Mouse (Mus musculus) hindbrain, embryonic 13.5 days (tissue): Measurements from ENCODE around the gene Rap2c. TPM values are rescaled to one million over a fixed set of nuclear protein-coding genes. Genes with fewer than 3 reads are reported as not detected.
A peak's percentile ranks its signal among the peaks of the same experiment; 100 is the strongest.

Source experiments
- ATAC-seq: fragments of 200-750 bp; cut with Nextera tagmentation; 2 replicates; pipeline ENCODE4 v1.8.0; 2017; ENCODE audit warnings: moderate TSS enrichment; ENCODE audit not compliant: low FRiP score
- H3K27ac ChIP-seq: fragments of 300-500 bp; sonication (generic); 2 replicates; pipeline ENCODE4 v1.5.1; 2015; ENCODE audit warnings: inconsistent platforms, mild to moderate bottlenecking, moderate library complexity
- H3K27me3 ChIP-seq: fragments of 300-500 bp; sonication (generic); 2 replicates; pipeline ENCODE4 v1.6.1; 2015; ENCODE audit warnings: mild to moderate bottlenecking, inconsistent platforms
- H3K36me3 ChIP-seq: fragments of 300-500 bp; sonication (generic); 2 replicates; pipeline ENCODE4 v1.6.1; 2015; ENCODE audit warnings: mild to moderate bottlenecking, inconsistent platforms
- H3K4me1 ChIP-seq: fragments of 300-500 bp; sonication (generic); replicated peaks from 2 replicates; pipeline ENCODE4 v1.6.1; 2015; ENCODE audit warnings: inconsistent platforms
- H3K4me2 ChIP-seq: fragments of 300-500 bp; sonication (generic); 2 replicates; pipeline ENCODE4 v1.6.1; 2015; ENCODE audit warnings: inconsistent platforms, mild to moderate bottlenecking, moderate library complexity
- H3K4me3 ChIP-seq: fragments of 300-500 bp; sonication (generic); 2 replicates; pipeline ENCODE4 v1.5.1; 2015; ENCODE audit warnings: mild to moderate bottlenecking, inconsistent platforms
- H3K9ac ChIP-seq: fragments of 300-500 bp; sonication (generic); 2 replicates; pipeline ENCODE4 v1.6.1; 2015; ENCODE audit warnings: mild to moderate bottlenecking, inconsistent platforms
- H3K9me3 ChIP-seq: fragments of 300-500 bp; sonication (generic); 2 replicates; pipeline ENCODE4 v1.6.1; 2016; ENCODE audit warnings: inconsistent platforms
- WGBS: fragments of 180-500 bp; shearing (Covaris S2); methylation state at CpG from one replicate; pipeline ENCODE4 v1.1.7; 2015; 5-methylcytosine and 5-hydroxymethylcytosine counted together
- polyA plus RNA-seq: library from polyadenylated mRNA; unstranded; fragments of >200 nt; fragmentation: Nextera tagmentation; extraction: Ambion mirVana; gene quantifications from 2 replicates; pipeline ENCODE4 v1.2.1, GENCODE M21; 2015

Gene Rap2c
- polyA plus RNA-seq, 1 experiment from 2014 or later, result 17.9 TPM

- WGBS, result 37% methylated on average over 12 of the region's 12 CpGs
- Histone ChIP-seq H3K27ac (no peak overlapping the region), H3K9ac (peak overlapping the region; percentile 80), H3K4me3 (peak overlapping the region; percentile 52), H3K4me2 (peak overlapping the region; percentile 63), H3K27me3 (no peaks in the 10 kb centered on the region), H3K4me1 (peaks cover 14% of the 10 kb centered on the region), H3K36me3 (0 out of 2 replicates have a peak, but pooled peaks cover 8% of the 10 kb centered on the region), H3K9me3 (no peaks in the 10 kb centered on the region)
- ATAC-seq, result no peak
These were observed 892 bp downstream of the Rap2c start for GRCm38 (mm10) chrX:51016926-51017325.

DNA sequence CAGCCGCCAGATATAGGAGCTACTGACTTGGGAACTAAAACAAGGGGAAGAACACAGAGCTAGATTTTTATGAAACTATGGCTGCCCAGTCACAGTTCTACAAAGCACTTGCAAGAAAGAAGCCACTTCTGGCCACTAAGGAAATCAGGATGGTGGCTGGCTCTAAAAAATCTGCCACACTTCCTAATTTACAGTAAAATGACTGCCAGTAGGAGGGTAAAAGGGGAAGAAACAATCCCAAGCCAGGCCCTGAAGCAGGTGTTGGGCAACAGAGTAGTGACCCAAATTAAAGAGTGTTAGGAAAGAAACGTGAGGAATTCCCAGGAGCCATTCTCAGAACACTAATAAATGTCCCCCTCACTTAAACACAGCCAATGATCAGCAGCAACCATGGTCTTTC, 5.5 kb downstream of the Rap2c start:
- Histone ChIP-seq H3K4me3 (no peak overlapping the region), H3K4me1 (peaks cover 17% of the 10 kb centered on the region), H3K27me3 (no peaks in the 10 kb centered on the region), H3K9ac (no peak overlapping the region), H3K36me3 (0 out of 2 replicates have a peak, but pooled peaks cover 8% of the 10 kb centered on the region), H3K4me2 (no peak overlapping the region), H3K9me3 (no peaks in the 10 kb centered on the region), H3K27ac (no peak overlapping the region)
- 68% methylated on average over 2 of the region's 2 CpGs for WGBS
- no peak for ATAC-seq

DNA sequence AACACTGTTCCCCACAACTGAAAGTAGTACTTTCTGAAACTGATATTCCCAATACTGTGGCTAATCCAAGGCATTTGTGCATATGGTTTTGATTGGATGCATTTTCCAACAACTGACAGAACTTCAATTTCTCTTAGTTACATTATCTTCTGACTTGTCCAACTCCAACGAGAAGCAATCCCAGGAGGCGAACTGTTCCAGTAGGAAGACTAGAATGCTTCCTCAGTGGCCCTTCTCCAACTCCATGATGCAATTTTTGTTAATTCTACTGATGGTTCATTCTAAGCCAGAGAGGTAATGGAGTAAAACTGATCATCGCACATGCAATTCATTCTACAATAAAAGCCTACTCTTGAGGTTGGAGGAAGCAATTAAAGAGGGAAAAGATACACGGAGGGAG, 7.5 kb downstream of the Rap2c start:
- 87% methylated on average over 4 of the region's 4 CpGs for WGBS
- Histone ChIP-seq H3K9me3 (no peaks in the 10 kb centered on the region), H3K27ac (no peak overlapping the region), H3K4me1 (peaks cover 4% of the 10 kb centered on the region; the same call in 1 of the 2 replicates), H3K27me3 (no peaks in the 10 kb centered on the region), H3K36me3 (0 out of 2 replicates have a peak, but pooled peaks cover 10% of the 10 kb centered on the region), H3K4me2 (no peak overlapping the region), H3K4me3 (no peak overlapping the region), H3K9ac (no peak overlapping the region)
- no peak for ATAC-seq

DNA sequence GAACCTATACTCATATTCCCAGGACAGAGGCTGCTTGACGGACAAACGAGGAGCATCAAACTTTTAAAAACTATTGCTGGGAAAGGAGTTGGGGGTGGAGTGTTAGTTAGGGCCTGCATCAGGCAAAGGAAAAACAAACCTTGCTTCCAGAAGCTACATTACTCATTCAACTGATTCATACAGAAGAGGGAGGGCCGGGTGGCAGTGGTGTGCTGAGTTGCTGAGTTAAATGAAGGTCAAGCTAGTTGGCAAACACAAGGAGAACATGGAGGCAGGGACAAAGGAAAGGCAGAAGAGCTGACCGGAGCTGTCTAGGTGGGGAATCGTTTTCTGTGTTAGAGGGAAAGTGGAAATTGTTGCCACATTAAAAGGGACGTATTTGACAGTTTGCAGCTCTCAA, 17.0 kb downstream of the Rap2c start:
- no peaks in the 10 kb centered on the region for H3K9me3 ChIP-seq
- H3K9ac ChIP-seq, result no peak overlapping the region
- H3K4me1 ChIP-seq, result no peaks in the 10 kb centered on the region
- H3K4me2 ChIP-seq, result no peak overlapping the region
- WGBS, result 78% methylated on average over 6 of the region's 6 CpGs
- no peaks in the 10 kb centered on the region for H3K27me3 ChIP-seq
- no peak for ATAC-seq
- no peaks in the 10 kb centered on the region for H3K36me3 ChIP-seq
- no peak overlapping the region for H3K27ac ChIP-seq
- no peak overlapping the region for H3K4me3 ChIP-seq

- Histone ChIP-seq H3K27me3 (no peaks in the 10 kb centered on the region), H3K27ac (no peak overlapping the region), H3K4me2 (no peak overlapping the region), H3K9me3 (no peaks in the 10 kb centered on the region), H3K36me3 (no peaks in the 10 kb centered on the region), H3K9ac (no peak overlapping the region), H3K4me1 (no peaks in the 10 kb centered on the region), H3K4me3 (no peak overlapping the region)
- ATAC-seq, result no peak
- 58% methylated on average over 2 of the region's 2 CpGs for WGBS
These were observed 22.5 kb downstream of the Rap2c start for GRCm38 (mm10) chrX:50995310-50995709.

- Histone ChIP-seq H3K27me3 (no peaks in the 10 kb centered on the region), H3K4me2 (no peak overlapping the region), H3K4me3 (no peak overlapping the region), H3K36me3 (no peaks in the 10 kb centered on the region), H3K4me1 (no peaks in the 10 kb centered on the region), H3K27ac (no peak overlapping the region), H3K9me3 (no peaks in the 10 kb centered on the region), H3K9ac (no peak overlapping the region)
- no peak for ATAC-seq
- WGBS, result 95% methylated on average over 5 of the region's 5 CpGs
These were observed 26.5 kb downstream of the Rap2c start for GRCm38 (mm10) chrX:50991324-50991723.

DNA sequence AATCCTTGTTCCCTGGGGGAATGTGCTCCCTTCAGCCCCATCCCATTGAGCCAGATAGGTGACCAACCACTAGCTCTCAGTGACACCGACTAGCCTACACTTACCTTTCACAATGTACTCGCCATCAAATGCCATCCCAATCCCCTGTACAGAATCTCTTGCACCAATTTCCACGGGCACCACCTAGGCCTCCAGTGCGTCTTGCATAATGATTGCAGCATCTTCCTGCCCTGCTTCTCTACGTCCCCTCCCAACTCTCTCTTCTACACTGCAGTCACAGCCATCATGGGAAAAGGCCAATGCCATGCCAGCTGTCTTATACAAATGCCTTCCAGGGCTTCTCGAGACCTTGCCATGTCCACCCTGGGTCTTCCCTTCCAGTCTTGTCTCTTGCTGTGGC, 27.9 kb downstream of the Rap2c start:
- Histone ChIP-seq H3K27me3 (no peaks in the 10 kb centered on the region), H3K36me3 (no peaks in the 10 kb centered on the region), H3K9me3 (no peaks in the 10 kb centered on the region), H3K4me2 (no peak overlapping the region), H3K4me1 (no peaks in the 10 kb centered on the region), H3K27ac (no peak overlapping the region), H3K9ac (no peak overlapping the region), H3K4me3 (no peak overlapping the region)
- ATAC-seq, result no peak
- WGBS, result 86% methylated on average over 6 of the region's 6 CpGs

- Histone ChIP-seq H3K4me2 (no peak overlapping the region), H3K4me1 (no peaks in the 10 kb centered on the region), H3K9ac (no peak overlapping the region), H3K4me3 (no peak overlapping the region), H3K27ac (no peak overlapping the region), H3K36me3 (no peaks in the 10 kb centered on the region), H3K9me3 (no peaks in the 10 kb centered on the region), H3K27me3 (no peaks in the 10 kb centered on the region)
- ATAC-seq, result no peak
- WGBS, result 41% methylated on average over 1 of the region's 1 CpGs
These were observed 29.2 kb downstream of the Rap2c start for GRCm38 (mm10) chrX:50988581-50988980.

DNA sequence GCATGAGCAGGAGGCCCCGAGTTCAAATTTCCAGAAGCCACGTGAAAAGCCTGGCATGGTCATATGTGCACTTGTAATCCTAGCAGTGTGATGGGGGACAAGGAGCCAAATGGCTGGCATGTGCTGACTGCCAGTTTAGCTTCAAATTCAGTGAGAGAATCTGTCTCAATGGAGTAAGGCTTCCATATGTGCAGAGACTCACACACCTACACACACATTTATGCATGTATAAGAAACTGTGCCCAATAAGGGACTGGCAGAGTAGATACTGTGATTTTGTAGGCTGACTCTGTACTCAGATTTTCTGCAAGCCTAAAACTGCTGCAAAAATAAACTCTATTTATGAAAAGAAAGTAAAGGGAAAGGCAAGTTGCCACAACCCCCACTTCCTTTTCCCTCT, 39.4 kb downstream of the Rap2c start:
- 80% methylated on average over 2 of the region's 2 CpGs for WGBS
- no peak for ATAC-seq
- no peak overlapping the region for H3K27ac ChIP-seq
- H3K4me3 ChIP-seq, result no peak overlapping the region
- H3K9me3 ChIP-seq, result no peaks in the 10 kb centered on the region
- no peaks in the 10 kb centered on the region for H3K27me3 ChIP-seq
- H3K36me3 ChIP-seq, result no peaks in the 10 kb centered on the region
- no peak overlapping the region for H3K9ac ChIP-seq
- H3K4me1 ChIP-seq, result no peaks in the 10 kb centered on the region
- no peak overlapping the region for H3K4me2 ChIP-seq

GRCm38 (mm10) chrX:50972145-50972544, 45.7 kb downstream of the Rap2c start:
- H3K27ac ChIP-seq, result no peak overlapping the region
- H3K4me2 ChIP-seq, result no peak overlapping the region
- no peak for ATAC-seq
- no peaks in the 10 kb centered on the region for H3K4me1 ChIP-seq
- no peak overlapping the region for H3K4me3 ChIP-seq
- H3K9ac ChIP-seq, result no peak overlapping the region
- 85% methylated on average over 4 of the region's 4 CpGs for WGBS
- H3K27me3 ChIP-seq, result no peaks in the 10 kb centered on the region
- no peaks in the 10 kb centered on the region for H3K9me3 ChIP-seq
- no peaks in the 10 kb centered on the region for H3K36me3 ChIP-seq

DNA sequence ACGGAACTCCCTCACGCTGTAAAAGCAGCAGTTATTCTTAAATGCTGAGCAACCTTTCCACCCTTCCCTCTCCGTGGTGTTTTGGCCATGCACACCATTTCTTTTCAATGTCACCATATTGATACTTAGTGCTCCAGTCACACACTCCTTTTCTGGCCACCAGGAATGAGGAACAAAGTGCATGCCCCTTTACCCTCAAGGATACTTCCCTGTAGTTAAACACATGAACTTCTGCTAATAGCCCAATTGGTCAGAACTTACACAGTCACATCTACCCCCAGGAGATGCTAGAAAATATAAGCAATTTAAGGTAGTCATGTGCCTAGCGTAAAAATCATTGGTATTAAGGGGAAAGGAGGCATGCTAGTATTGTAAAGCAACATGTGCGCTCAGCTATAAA, 47.9 kb downstream of the Rap2c start:
- WGBS, result 91% methylated on average over 5 of the region's 5 CpGs

GRCm38 (mm10) chrX:50968157-50968932, 49.5 kb downstream of the Rap2c start:
- H3K27ac ChIP-seq, result no peak overlapping the region
- 76% methylated on average over 10 of the region's 10 CpGs for WGBS
- H3K4me1 ChIP-seq, result no peaks in the 10 kb centered on the region
- H3K4me3 ChIP-seq, result no peak overlapping the region
- H3K4me2 ChIP-seq, result no peak overlapping the region
- no peak for ATAC-seq
- H3K9ac ChIP-seq, result no peak overlapping the region
- H3K36me3 ChIP-seq, result no peaks in the 10 kb centered on the region
- no peaks in the 10 kb centered on the region for H3K9me3 ChIP-seq
- no peaks in the 10 kb centered on the region for H3K27me3 ChIP-seq

More for the DNA sequence above, 47.9 kb downstream of the Rap2c start:
- H3K4me1 ChIP-seq, result no peaks in the 10 kb centered on the region
- H3K4me2 ChIP-seq, result no peak overlapping the region
- no peak overlapping the region for H3K27ac ChIP-seq
- H3K36me3 ChIP-seq, result no peaks in the 10 kb centered on the region
- no peaks in the 10 kb centered on the region for H3K9me3 ChIP-seq
- ATAC-seq, result no peak
- no peak overlapping the region for H3K9ac ChIP-seq
- H3K27me3 ChIP-seq, result no peaks in the 10 kb centered on the region
- H3K4me3 ChIP-seq, result no peak overlapping the region

DNA sequence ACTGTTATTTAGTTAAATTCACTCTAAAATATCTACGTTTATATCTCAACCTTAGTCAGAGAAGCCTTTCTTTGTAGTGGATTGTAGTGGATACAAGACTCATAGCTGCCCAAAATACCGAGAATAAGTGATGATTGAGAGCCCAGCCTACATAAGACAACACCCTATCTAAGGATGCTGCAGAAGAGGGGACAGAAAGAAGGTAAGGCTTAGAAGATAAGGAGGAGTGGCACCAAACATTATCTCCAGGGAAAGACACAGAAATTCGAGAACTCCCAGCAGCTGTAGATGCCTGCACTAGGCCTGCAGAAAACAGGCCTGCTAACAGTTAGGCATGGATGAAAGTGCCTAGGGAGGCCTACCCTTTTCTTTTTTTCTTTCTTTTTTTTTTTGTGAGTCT, 52.7 kb downstream of the Rap2c start:
- no peak for ATAC-seq
- Histone ChIP-seq H3K9me3 (no peaks in the 10 kb centered on the region), H3K27ac (no peak overlapping the region)

More for the DNA sequence above, 52.7 kb downstream of the Rap2c start:
- Histone ChIP-seq H3K9ac (no peak overlapping the region), H3K36me3 (no peaks in the 10 kb centered on the region), H3K4me2 (no peak overlapping the region), H3K4me1 (no peaks in the 10 kb centered on the region), H3K27me3 (no peaks in the 10 kb centered on the region), H3K4me3 (no peak overlapping the region)
- 79% methylated on average over 3 of the region's 3 CpGs for WGBS
